Mouse (Mus musculus): ENCODE data around the gene Camk1d.

DNA sequence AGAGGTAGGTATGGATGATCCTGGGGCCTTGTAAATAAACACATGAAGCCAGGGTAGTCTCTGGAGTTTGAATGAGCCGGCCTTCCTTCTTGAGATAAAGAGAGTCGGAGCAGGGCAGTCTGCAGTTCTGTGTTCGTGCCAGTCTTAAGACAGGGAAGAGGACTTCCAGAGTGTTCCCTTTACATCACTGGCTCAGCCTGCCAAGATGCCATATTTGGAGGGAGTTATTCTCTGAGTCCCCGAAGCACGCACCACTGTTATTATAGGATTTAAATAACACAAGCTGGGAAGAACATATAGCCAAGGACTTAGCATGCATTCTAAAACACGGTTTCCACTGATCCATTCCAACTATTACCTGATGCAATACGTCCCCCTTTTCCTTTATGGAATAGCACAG lies 33.0 kb downstream of the Camk1d start:
- no peak for TF ChIP-seq CTCF (IDR thresholded peaks at IDR 0.05; ENCODE audit: low read depth)
- no peak for TF ChIP-seq EP300 (IDR thresholded peaks at IDR 0.05; ENCODE audit: low read depth)
